Mouse (Mus musculus): ENCODE data around the gene Sbk2. TPM values are rescaled to one million over a fixed set of nuclear protein-coding genes. Genes with fewer than 3 reads are reported as not detected.

Gene Sbk2
- polyA plus RNA-seq (2012; rRNA removed): 4.1 and 12.6 TPM in 2 replicates

GRCm38 (mm10) chr7:4964272-4964671, at the start of gene Sbk2:
Gene Sbk2, minus strand, starts transcription at chr7:4964406.

DNA sequence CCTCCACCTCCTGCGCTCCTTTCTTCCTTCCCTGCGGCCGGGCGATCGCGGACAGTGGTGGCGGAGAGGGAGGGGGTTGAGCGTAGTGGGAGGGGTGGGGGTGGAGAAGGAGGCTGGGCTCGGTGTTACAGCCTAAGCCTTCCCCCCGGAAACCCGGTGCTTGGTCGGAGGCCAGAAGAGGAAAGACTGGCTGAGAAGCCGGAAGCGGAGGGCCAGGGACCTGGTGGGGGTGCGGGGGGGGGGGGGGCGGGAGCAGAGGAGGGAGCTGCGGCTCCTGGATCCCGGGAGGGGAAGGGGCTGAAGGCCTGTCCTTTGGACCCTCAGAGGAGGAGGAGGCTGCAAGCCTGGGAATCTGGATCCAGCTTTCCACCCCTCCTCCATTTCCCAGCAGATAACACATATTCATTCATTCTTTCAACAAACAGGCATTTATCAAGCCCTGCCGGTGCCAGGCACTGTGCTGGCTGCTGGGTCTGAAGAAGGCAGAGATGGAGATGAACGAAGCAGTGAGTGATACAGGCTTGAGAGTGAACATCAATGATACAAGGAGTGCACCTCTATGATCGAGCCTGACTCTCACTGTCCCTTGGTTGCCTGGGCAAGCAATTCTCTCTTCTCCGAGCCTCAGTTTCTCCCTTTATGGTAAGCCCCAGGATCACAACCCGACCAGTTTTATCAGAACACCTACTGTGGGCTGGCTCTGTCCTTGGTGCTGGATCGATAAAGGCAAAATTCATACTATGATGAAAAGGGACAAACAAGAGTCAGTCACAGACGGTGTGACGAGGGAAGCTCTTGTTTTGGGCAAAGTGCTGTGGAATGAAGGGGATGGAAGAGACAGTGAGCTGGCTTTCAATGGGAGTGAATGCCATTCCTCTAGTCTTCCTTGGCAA, 32.0 kb upstream of the Sbk2 start, which contains the start of gene Zfp579:
Gene Zfp579 (minus strand): TSS at position 156 of the 893 bp plus-strand sequence.

DNA sequence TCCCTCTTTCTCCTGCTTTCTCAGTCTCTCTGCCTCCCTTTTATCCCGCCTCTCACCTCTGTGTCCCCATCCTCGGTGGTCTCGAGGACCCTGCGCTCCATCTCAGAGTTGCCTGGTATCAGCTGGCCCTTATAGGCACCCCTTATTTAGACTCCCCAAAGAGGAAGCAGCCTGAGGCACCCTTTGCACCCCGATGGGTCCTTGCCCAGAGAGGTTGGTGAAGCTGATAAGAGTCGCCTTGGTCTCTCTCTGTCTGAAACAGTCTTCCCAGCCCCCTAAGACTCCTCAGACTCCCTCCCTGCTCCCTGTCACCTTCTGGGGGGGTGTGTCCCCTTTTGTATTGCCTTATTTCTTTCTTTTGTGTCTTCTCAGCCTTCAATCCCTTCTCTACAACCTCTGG, 6.9 kb upstream of the Sbk2 start, which contains the start of gene Sbk3:
Gene Sbk3 (minus strand): TSS at position 101 of the 400 bp plus-strand sequence.

DNA sequence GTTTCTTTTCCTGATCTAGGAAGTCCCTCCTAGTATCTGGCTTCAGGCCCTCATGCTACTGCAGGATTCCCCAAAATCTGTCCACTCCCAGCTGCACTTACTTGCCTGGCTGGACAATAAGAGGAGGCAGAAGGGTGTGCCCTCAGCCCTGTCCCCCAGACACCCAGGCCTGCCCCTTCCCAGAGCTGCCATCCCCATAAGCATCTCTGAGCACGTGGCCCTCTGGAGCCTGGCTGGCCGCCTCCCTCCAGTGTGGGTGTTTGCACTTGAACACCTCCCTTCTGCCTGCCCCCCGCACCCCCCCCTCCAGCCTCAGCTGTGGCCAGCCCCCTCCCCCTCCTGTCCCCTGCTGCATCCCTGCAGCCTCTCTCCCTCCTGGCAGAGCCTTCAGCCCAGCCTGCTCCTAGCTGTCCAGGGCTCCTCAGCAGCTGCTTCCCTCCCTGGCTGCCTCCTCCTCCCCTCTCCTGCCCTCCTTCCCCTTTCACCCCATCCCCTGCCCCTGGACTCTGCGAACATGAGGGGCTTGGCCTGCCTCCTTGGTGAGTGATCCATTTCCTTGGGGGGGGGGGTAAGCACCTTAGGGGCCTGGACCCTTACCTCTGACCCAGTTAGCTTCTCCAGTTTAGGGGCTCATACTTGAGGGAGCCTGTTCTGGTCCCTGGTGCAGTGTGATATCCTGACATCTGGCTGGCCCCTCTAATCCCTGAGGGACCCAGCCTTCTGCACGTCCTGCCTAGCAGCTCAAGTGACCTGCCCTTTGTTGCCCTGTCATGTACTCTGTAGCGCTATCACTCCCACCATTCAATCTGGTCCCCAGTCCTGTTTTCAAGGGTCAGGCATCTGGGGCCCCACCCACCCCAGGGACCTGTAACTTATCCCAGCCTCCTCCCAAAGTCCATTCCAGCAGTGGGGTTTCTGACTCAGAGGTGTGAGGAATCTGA, 38.5 kb downstream of the Sbk2 start, which contains the start of gene Ssc5d:
Gene Ssc5d (plus strand): TSS at position 345 of the 941 bp plus-strand sequence.

DNA sequence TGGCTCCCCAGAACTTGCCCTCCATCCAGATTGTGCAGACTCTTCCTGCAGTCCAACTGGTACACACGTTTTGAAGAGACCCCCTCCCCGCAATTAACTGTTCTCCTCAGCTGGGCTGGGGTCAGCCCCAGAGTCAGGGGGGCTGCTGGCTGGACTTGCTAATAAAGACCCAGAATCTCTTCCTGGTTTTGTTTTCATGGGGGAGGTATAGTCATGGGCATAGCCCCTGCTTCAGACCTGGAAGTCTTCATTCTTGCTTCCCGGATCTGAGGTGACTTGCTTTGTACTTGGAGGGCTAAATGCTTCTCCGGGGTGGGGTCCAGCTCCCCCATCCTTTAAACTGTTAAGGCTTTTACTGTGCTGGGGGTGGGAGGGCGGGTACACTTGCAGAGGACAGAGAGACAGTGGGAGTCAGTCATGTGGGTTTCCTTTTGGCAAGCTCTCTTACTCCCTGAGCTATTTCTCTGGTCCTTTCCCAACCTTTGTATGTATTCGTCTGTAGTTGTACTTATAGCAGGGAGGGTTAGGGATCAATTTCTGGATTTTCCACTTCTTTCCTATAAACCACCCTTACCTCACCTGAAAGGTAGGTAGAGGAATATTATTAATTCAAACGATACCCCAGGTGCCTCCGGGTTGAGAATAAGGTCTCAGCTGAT, 42.3 kb downstream of the Sbk2 start, which contains the start of gene Nat14:
Gene Nat14 (plus strand): TSS at position 205 of the 659 bp plus-strand sequence.

DNA sequence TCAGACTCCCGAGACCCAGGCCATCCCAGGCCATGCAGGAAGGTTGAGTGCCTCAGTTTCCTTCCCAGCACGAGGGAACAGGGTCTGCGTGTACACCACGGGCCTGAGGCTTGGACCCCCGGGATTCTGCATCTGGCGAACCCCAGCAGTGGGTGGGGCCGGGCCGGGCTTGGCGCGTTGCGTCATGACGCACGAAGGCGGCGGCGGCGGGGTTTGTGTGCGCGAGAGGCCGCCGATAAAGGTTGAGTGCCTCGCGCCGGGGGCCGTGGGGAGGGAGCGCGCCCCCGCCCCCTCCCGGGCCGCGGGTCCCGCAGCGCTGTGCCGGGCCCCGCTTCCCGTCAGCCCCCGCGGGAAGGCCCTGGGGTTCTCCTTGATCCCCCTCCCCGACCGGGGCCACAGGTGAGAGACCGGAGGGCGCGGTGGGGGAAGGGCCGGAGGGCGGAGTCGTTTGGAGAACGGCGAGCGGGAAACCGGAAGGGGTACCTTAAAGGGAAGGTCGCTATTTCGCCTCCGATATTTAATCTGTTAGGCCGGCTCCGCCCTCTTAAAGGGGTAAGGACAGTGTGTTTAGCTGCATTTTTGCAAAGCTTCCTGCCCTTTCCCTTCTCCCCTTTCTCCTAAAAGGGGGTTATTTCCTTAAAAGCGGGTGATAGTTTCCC, 49.1 kb downstream of the Sbk2 start, which contains the start of gene Zfp628:
Gene Zfp628 (plus strand): TSS at position 211 of the 659 bp plus-strand sequence.

GRCm38 (mm10) chr7:4906466-4906950, 57.7 kb downstream of the Sbk2 start, which contains the start of gene Gm36210:
Gene Gm36210, minus strand, starts transcription at chr7:4906516.

Other genes with a start within 250 kb of the Sbk2 start
- 15.3 and 16.5 TPM in 2 replicates for gene Tmem150b, start 239.2 kb downstream of the Sbk2 start, polyA plus RNA-seq (2012; rRNA removed)
- gene Kmt5c, start 224.3 kb downstream of the Sbk2 start, polyA plus RNA-seq (2012; rRNA removed): 98.9 and 123 TPM in 2 replicates
- gene Cox6b2, start 211.3 kb downstream of the Sbk2 start, polyA plus RNA-seq (2012; rRNA removed): 7.0 and 10.5 TPM in 2 replicates
- not detected in 2 replicates for gene Fam71e2, start 193.1 kb downstream of the Sbk2 start, polyA plus RNA-seq (2012; rRNA removed)
- 0.12 and 0.42 TPM in 2 replicates for gene Il11, start 181.5 kb downstream of the Sbk2 start, polyA plus RNA-seq (2012; rRNA removed)
- not detected in 2 replicates for gene Tmem190, start 181.5 kb downstream of the Sbk2 start, polyA plus RNA-seq (2012; rRNA removed)
- gene Tmem238, start 174.8 kb downstream of the Sbk2 start, polyA plus RNA-seq (2012; rRNA removed): 157 and 379 TPM in 2 replicates
- gene Rpl28, start 171.5 kb downstream of the Sbk2 start, polyA plus RNA-seq (2012; rRNA removed): 174 and 224 TPM in 2 replicates
- gene Ube2s, start 151.8 kb downstream of the Sbk2 start, polyA plus RNA-seq (2012; rRNA removed): 106 and 114 TPM in 2 replicates
- 0.68 and 1.5 TPM in 2 replicates for gene Shisa7, start 119.7 kb downstream of the Sbk2 start, polyA plus RNA-seq (2012; rRNA removed)
- gene Isoc2b, start 94.1 kb downstream of the Sbk2 start, polyA plus RNA-seq (2012; rRNA removed): 17.4 and 25.7 TPM in 2 replicates
- gene Isoc2a, start 87.3 kb downstream of the Sbk2 start, polyA plus RNA-seq (2012; rRNA removed): 12.8 and 15.9 TPM in 2 replicates
- gene Gm36210, start 57.9 kb downstream of the Sbk2 start, polyA plus RNA-seq (2012; rRNA removed): 0.05 TPM in 1 of 2 replicates, not detected in the other
- gene Zfp628, start 49.2 kb downstream of the Sbk2 start, polyA plus RNA-seq (2012; rRNA removed): 13.0 and 16.4 TPM in 2 replicates
- gene Nat14, start 42.4 kb downstream of the Sbk2 start, polyA plus RNA-seq (2012; rRNA removed): 5.5 and 7.6 TPM in 2 replicates
- gene Ssc5d, start 38.6 kb downstream of the Sbk2 start, polyA plus RNA-seq (2012; rRNA removed): 4.7 and 6.8 TPM in 2 replicates
- 0.12 and 0.40 TPM in 2 replicates for gene Sbk3, start 6.8 kb upstream of the Sbk2 start, polyA plus RNA-seq (2012; rRNA removed)
- gene Zfp579, start 31.8 kb upstream of the Sbk2 start, polyA plus RNA-seq (2012; rRNA removed): 58.0 and 73.6 TPM in 2 replicates
- 21.3 and 34.0 TPM in 2 replicates for gene Zfp524, start 50.0 kb upstream of the Sbk2 start, polyA plus RNA-seq (2012; rRNA removed)
- 13.2 and 13.7 TPM in 2 replicates for gene Fiz1, start 50.3 kb upstream of the Sbk2 start, polyA plus RNA-seq (2012; rRNA removed)
- gene Gm44973, start 51.1 kb upstream of the Sbk2 start, polyA plus RNA-seq (2012; rRNA removed): 0.17 TPM in 1 of 2 replicates, not detected in the other
- gene Zfp865, start 56.0 kb upstream of the Sbk2 start, polyA plus RNA-seq (2012; rRNA removed): 16.3 and 18.3 TPM in 2 replicates
- 2.9 and 4.2 TPM in 2 replicates for gene Ccdc106, start 56.1 kb upstream of the Sbk2 start, polyA plus RNA-seq (2012; rRNA removed)
- gene 4632433K11Rik, start 69.7 kb upstream of the Sbk2 start, polyA plus RNA-seq (2012; rRNA removed): not detected in 2 replicates
- 2.6 and 2.8 TPM in 2 replicates for gene Zfp784, start 74.0 kb upstream of the Sbk2 start, polyA plus RNA-seq (2012; rRNA removed)
- 13.4 and 37.9 TPM in 2 replicates for gene Zfp580, start 87.1 kb upstream of the Sbk2 start, polyA plus RNA-seq (2012; rRNA removed)
- gene U2af2, start 97.7 kb upstream of the Sbk2 start, polyA plus RNA-seq (2012; rRNA removed): 49.3 and 66.5 TPM in 2 replicates
- 186 and 241 TPM in 2 replicates for gene Epn1, start 115.8 kb upstream of the Sbk2 start, polyA plus RNA-seq (2012; rRNA removed)
- gene Rfpl4, start 152.5 kb upstream of the Sbk2 start, polyA plus RNA-seq (2012; rRNA removed): not detected in 2 replicates
- not detected in 2 replicates for gene Rasl2-9, start 161.5 kb upstream of the Sbk2 start, polyA plus RNA-seq (2012; rRNA removed)
- not detected in 2 replicates for gene Vmn1r55, start 185.3 kb upstream of the Sbk2 start, polyA plus RNA-seq (2012; rRNA removed)
- not detected in 2 replicates for gene Vmn1r56, start 232.3 kb upstream of the Sbk2 start, polyA plus RNA-seq (2012; rRNA removed)